Mouse (Mus musculus) ES-E14 (cell line): ENCODE data around the gene 6430571L13Rik.

ENCODE experiments used
- HCFC1 ChIP-seq: IDR thresholded peaks from 2 replicates; pipeline ENCODE4 v1.6.1; 2012; ENCODE audit warnings: low read length, inconsistent platforms, borderline replicate concordance; ENCODE audit not compliant: insufficient read depth
- MAFK ChIP-seq: IDR thresholded peaks from 2 replicates; pipeline ENCODE4 v1.6.1; 2014; ENCODE audit warnings: mild to moderate bottlenecking, low read depth, low read length, inconsistent platforms; ENCODE audit not compliant: insufficient read depth
- ZC3H11A ChIP-seq: IDR thresholded peaks from 2 replicates; pipeline ENCODE4 v1.6.1; 2012; ENCODE audit warnings: low read depth, mild to moderate bottlenecking, inconsistent platforms, low read length, borderline replicate concordance
- ZNF384 ChIP-seq: IDR thresholded peaks from 2 replicates; pipeline ENCODE4 v1.6.1; 2012; ENCODE audit warnings: low read depth, low read length, inconsistent platforms

GRCm38 (mm10) chr9:107308346-107309000 lies 31.9 kb upstream of the 6430571L13Rik start:
- TF ChIP-seq ZNF384 (no peak), ZC3H11A (no peak), MAFK (no peak), HCFC1 (no peak)
